Mouse (Mus musculus) heart, embryonic 10.5 days (tissue): ENCODE measurements around the gene Gpbar1. TPM values are rescaled to one million over a fixed set of nuclear protein-coding genes. Genes with fewer than 3 reads are reported as not detected.

Source experiments
- DNase-seq: peaks from one replicate; pipeline ENCODE4 v3.0.0-alpha.2; 2017; ENCODE audit warnings: low spot score
- H3K27ac ChIP-seq: fragments of 300-500 bp; sonication (generic); 2 replicates; pipeline ENCODE4 v1.5.1; 2016; ENCODE audit warnings: mild to moderate bottlenecking
- H3K27me3 ChIP-seq: fragments of 300-500 bp; sonication (generic); 2 replicates; pipeline ENCODE4 v1.6.1; 2016; ENCODE audit warnings: mild to moderate bottlenecking; ENCODE audit not compliant: poor library complexity, insufficient read depth, severe bottlenecking
- H3K36me3 ChIP-seq: fragments of 300-500 bp; sonication (generic); 2 replicates; pipeline ENCODE4 v1.6.1; 2016; ENCODE audit warnings: mild to moderate bottlenecking, moderate library complexity
- H3K4me1 ChIP-seq: fragments of 300-500 bp; sonication (generic); 2 replicates; pipeline ENCODE4 v1.6.1; 2016; ENCODE audit warnings: mild to moderate bottlenecking
- H3K4me3 ChIP-seq: fragments of 300-500 bp; sonication (generic); 2 replicates; pipeline ENCODE4 v1.5.1; 2016; ENCODE audit warnings: mild to moderate bottlenecking, moderate library complexity
- H3K9me3 ChIP-seq: fragments of 300-500 bp; sonication (generic); 2 replicates; pipeline ENCODE4 v1.6.1; 2016; ENCODE audit warnings: mild to moderate bottlenecking, moderate library complexity
- whole genome bisulfite sequencing: fragments of 180-500 bp; shearing (Covaris S2); methylation state at CpG from one replicate; pipeline ENCODE4 v1.1.7; 2016; 5-methylcytosine and 5-hydroxymethylcytosine counted together
- polyA plus RNA-seq: library from polyadenylated mRNA; unstranded; fragments of >200 nt; fragmentation: Nextera tagmentation; extraction: Ambion mirVana; gene quantifications from 2 replicates; pipeline ENCODE4 v1.2.1, GENCODE M21; 2016

Gpbar1 gene
- polyA plus RNA-seq, 1 experiment from 2014 or later, result 1.7 TPM

DNA sequence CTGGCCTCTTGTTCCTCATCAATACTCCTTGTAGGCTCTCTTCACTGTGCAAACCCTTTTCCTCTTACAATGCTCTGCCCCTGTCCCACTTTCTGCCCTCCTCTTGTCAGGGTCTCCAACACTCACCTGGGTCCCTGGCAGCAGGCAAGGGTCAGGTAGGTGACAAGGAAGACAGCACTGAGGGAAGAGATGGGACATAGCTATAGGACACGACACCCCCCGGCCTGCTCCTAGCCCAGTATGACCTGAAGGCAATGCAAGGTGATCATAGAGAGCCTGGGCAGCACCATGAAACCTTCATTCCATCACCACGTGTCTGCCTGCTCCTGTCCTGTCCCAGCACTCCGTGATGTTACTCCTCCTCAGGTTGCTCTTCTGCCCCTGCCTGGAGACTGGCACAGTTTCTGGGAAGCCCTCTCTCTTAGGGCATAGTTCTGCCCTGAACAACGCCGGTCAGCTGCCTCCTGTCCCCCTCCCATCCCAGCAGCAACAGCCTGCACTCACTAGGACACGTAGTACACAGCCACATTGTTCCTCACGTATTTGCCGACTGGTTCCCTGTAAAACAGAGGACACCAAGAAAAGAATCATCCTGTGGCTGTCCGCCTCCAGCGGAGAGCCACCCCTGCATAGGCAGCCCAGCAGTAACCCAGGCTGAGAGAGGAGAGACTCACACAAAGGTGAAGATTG lies 14.1 kb downstream of the Gpbar1 start:
- Histone ChIP-seq H3K4me1 (peaks cover 80% of the 10 kb centered on the region), H3K9me3 (no peaks in the 10 kb centered on the region), H3K4me3 (no peak overlapping the region), H3K27me3 (no peaks in the 10 kb centered on the region), H3K27ac (no peak overlapping the region; the same call in 1 of the 2 replicates), H3K36me3 (peaks cover 66% of the 10 kb centered on the region)
- 85% methylated on average over 11 of the region's 11 CpGs for WGBS
- DNase-seq, result no peak

DNA sequence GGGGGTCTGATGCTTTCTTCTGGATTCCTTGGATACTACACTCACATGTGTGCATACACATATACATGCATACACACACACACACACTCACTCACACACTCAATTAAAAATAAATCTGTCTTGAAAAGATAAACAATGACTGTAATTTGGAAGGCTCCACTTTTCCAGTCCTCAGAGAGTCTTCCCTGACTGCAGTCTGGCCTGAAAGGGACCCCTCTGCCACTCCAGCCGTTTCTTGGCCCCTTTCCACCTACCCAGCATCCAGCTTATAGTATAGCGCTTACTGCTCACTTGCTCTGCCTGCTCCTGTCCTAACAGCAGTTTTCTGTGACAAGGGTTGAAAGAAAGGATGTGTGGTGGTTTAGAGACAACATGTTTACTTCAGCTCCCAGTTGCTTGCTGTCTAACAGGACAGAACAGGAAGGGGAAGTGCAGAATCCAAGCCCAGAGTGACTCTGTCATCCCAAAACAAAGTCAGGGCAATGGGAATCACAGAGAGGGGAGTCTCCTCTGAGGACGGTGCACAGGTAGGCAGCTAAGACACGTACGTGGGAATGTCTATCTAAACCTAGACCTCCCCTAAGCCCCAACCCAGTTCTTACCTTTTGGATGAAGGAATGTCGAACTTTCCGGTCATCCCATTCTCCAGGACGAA lies 15.1 kb downstream of the Gpbar1 start:
- DNase-seq, result no peak
- Histone ChIP-seq H3K4me3 (no peak overlapping the region), H3K27ac (no peak overlapping the region), H3K4me1 (peaks cover 90% of the 10 kb centered on the region), H3K36me3 (peaks cover 61% of the 10 kb centered on the region), H3K9me3 (no peaks in the 10 kb centered on the region), H3K27me3 (no peaks in the 10 kb centered on the region)
- WGBS, result 84% methylated on average over 8 of the region's 8 CpGs

DNA sequence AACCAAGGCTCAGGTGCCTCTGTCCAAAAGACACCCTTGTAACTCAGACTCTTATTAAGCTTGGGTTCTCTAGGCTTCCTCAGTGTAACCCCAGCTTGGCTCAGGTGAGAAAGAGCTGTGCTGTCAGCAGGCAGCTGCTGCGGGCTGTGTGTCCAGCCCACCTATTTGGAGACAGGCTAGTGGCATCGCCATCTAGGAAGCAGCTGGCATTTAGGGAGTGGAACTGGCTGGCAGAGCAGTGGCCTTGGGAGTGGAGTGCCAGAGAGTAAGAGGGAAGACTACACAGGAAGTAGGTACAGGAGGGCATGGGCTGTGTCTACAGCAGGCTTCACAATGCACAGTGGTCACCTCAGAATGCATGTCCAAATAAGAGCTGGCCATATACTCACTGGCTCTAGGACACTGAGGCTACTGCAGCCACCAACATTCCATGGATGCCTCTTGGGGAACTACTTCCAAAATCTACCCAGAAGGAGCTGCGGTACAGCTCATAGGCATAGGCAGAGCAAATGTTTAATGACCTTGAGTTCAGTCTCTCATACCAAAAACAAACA lies 15.8 kb downstream of the Gpbar1 start:
- no peaks in the 10 kb centered on the region for H3K9me3 ChIP-seq
- H3K4me3 ChIP-seq, result no peak overlapping the region
- H3K27ac ChIP-seq, result peak overlapping the region; percentile 93
- H3K27me3 ChIP-seq, result no peaks in the 10 kb centered on the region
- H3K36me3 ChIP-seq, result peaks cover 56% of the 10 kb centered on the region
- WGBS, result 73% methylated on average over 3 of the region's 3 CpGs
- DNase-seq, result no peak
- peaks cover 92% of the 10 kb centered on the region for H3K4me1 ChIP-seq

DNA sequence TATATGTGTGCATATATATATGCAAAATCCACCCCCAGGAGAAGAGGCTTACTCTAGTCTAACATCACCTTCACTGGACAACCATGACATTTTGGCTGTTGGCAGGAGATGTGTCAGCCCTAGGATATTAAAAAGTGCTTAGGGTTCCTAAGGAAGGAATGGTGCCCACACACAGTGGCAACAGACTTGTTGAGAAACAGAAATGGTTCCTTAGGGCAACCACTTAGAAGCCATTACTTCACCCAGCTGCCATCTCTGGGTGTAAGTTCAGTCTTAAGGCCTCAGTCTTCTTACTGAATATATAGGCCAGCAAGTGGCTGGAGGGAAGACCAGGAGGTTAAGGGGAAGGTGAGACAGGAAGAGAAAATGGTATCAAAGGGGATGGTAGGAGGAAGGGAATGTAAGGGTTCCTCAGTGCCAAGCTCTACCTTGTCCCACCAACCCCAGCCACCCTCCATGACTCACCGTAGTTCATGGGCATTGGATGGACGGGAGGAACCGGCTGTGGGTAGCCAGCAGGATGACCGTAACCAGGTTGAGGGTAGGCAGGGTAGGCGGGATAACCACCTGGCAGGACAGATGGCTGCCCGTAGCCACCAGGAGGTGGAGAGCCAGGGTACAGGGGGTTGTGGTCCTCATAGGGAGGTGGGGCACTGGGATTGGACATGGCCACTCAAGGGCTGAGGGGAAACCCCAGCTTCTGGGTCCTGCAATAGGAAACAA lies 16.5 kb downstream of the Gpbar1 start:
- peak overlapping the region; percentile 52 for H3K4me3 ChIP-seq
- peaks cover 92% of the 10 kb centered on the region for H3K4me1 ChIP-seq
- peaks cover 49% of the 10 kb centered on the region for H3K36me3 ChIP-seq
- H3K27me3 ChIP-seq, result no peaks in the 10 kb centered on the region
- 78% methylated on average over 6 of the region's 6 CpGs for WGBS
- H3K27ac ChIP-seq, result peak overlapping the region; percentile 93
- no peak for DNase-seq
- no peaks in the 10 kb centered on the region for H3K9me3 ChIP-seq

DNA sequence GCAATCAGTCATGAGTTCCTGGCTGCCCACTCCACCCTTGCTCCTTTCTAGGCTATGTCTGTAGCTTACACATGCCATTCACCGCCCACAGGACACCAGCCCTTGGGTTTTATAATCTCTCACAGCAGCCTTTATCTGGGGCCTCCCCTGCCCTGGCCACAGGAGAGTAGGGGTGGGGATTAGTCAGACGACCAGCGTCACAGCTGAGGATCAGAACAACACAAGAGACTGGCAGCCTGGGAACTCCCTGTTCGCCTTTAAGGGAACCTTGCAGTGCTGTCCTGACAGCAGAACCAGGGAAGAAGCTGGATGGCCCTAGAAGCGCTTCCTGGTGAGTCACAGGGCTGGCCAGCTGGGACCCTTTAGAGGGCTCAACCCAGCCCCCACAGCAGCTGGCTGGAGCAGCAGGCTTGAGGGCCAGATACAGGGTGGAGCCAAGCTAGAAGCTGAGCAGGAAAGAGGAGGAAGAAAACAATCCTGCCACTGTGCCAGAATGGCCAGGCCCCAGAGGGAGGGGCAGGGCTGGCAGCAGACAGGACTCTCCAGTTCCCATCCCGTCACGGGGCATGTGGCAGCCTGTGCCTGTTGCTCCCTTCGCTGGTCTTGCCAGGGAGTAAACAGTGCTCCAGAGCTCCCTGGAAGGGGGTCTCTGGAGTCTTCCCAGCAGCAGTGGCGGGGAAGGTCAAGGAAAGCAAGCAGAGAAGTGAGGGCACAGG lies 17.3 kb downstream of the Gpbar1 start:
- Histone ChIP-seq H3K4me3 (peak overlapping the region; percentile 52), H3K36me3 (peaks cover 42% of the 10 kb centered on the region), H3K4me1 (peaks cover 92% of the 10 kb centered on the region), H3K27ac (peak overlapping the region; percentile 93), H3K9me3 (no peaks in the 10 kb centered on the region), H3K27me3 (no peaks in the 10 kb centered on the region)
- 7% methylated on average over 9 of the region's 9 CpGs for WGBS
- DNase-seq, result peak; percentile 96

DNA sequence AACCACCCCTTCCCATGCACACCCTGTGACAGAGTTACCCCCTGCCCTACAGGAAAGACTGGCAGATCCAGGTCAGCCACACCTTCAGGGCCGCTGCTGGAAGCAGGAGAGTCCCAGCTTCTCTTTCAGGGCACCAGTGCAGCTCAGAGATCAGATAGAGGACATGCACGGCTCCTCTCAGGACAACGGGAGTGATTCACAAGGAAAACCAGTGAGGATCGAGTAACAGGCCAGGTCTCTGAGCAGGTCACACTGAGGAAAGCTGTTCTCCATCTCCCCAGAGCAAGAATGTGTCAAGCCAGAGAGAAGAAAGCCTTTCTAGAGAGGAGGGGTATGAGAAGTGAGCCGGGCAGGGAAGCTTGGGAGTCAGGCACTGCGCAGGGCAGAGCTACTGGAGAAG lies 18.1 kb downstream of the Gpbar1 start:
- no peak for DNase-seq
- 24% methylated on average over 6 of the region's 6 CpGs for WGBS
- H3K9me3 ChIP-seq, result no peaks in the 10 kb centered on the region
- peak overlapping the region; percentile 93 for H3K27ac ChIP-seq
- peaks cover 91% of the 10 kb centered on the region for H3K4me1 ChIP-seq
- peak overlapping the region; percentile 52 for H3K4me3 ChIP-seq
- H3K36me3 ChIP-seq, result peaks cover 33% of the 10 kb centered on the region
- H3K27me3 ChIP-seq, result no peaks in the 10 kb centered on the region

DNA sequence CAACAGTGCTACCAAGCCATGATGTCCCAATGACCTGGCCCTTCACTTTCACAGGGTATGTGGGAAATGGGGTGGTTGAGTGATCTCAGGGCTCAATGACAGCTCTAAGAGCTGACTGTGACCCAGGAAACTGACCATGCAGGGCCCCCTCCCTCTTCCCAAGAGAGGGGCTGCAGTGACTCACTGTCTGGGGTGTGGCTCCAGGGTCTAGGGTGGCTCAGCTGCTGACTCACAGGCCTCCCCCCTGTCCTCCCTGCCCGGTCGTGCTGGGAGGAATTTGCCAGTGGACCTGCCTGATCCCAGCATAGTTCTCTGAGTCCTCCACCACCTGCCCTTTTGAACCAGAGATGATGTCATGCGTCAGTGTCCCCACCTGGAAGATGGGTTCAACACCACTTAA lies 18.9 kb downstream of the Gpbar1 start:
- Histone ChIP-seq H3K27me3 (no peaks in the 10 kb centered on the region), H3K9me3 (no peaks in the 10 kb centered on the region), H3K4me1 (peaks cover 96% of the 10 kb centered on the region), H3K27ac (peak overlapping the region; percentile 93), H3K36me3 (peaks cover 25% of the 10 kb centered on the region), H3K4me3 (no peak overlapping the region)
- DNase-seq, result peak; percentile 84
- 41% methylated on average over 3 of the region's 3 CpGs for WGBS

DNA sequence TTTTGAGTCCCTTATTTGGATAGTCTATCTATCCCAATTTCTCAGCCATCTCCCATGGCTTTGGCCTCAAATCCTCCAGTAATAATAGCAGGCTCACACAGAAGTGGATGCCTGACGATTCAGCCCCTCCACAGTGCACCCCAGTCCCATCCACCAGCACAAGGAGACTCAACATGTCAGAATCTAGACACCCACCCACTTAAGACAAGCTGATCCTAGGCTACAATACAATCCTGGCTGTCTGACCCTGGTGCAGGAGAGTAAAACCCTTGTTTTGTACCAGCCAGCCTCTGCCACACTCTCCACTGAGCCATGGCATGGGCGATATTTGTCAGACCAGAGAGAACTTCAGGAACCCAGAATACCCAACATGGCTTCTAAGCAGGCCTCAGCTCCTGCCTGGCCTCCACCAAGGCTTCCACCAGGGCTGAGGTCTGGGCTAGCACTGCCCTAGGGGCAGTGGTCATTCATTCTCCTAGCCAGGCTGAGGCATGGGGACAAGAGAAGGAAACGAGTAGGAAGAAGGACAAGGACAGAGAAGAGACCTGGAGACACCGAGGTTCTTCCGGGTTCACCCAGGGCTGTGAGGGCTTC lies 19.9 kb downstream of the Gpbar1 start:
- Histone ChIP-seq H3K9me3 (no peaks in the 10 kb centered on the region), H3K4me3 (no peak overlapping the region), H3K27ac (peak overlapping the region; percentile 93), H3K36me3 (peaks cover 15% of the 10 kb centered on the region; the same call in 1 of the 2 replicates), H3K4me1 (peaks cover 95% of the 10 kb centered on the region), H3K27me3 (no peaks in the 10 kb centered on the region)
- 85% methylated on average over 5 of the region's 5 CpGs for WGBS
- no peak for DNase-seq

DNA sequence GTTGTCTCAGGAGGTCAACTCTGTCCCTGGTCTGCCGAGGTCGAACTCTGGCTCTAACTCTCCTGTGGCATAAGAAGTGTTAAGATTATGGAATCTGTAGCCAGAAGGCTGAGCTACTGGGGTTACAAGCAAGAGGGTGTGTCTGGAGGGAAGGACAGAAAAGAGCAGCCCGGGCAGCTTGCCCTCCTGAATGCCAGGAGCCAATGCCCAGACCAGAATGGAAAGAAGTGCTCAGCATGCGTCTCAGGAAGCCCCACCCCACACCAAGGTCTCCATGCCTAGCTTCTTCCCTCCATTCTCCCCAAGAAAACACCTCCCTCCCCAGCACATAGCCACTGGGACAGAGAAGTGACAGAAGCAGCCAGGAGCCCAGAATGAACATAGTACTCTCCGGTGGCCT lies 20.6 kb downstream of the Gpbar1 start:
- Histone ChIP-seq H3K9me3 (no peaks in the 10 kb centered on the region), H3K27me3 (no peaks in the 10 kb centered on the region), H3K36me3 (peaks cover 8% of the 10 kb centered on the region; the same call in 1 of the 2 replicates), H3K27ac (peak overlapping the region; percentile 93), H3K4me1 (peaks cover 93% of the 10 kb centered on the region), H3K4me3 (no peak overlapping the region)
- 52% methylated on average over 5 of the region's 5 CpGs for WGBS
- no peak for DNase-seq

DNA sequence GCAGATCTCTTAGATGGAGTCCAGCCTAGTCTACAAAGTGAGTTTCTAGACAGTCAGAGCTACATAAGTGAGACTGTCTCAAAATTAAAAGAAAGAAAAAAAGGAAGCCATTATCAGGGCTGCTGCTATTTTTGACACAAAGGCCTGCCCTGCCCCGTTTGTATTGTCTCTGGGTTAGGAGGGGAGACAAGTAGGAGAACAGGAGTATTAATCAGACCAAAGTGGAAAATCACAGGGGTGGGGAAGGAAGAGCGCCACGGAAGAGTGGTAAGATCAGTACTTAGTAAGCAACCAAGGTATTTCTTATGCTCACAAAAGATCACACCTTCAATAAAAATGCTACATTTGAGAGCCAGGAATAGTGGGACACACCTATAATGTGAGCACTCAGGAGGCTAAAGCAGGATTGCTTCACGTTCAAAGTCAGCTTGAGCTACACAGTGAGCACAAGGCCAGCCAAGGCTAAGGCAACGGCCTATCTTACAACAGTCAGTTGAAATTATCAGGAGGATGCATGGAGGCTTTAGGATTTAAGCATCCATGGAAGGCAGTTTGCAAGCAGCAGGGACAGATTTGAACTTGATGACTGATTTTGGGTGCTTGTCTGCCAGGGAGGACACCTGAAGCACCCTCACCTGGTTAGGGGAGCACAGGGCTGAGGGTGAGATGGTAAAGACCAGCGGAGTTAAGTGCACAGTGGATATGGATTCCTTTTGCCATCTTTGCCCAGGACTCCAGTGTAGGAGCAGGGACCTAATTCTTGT lies 22.2 kb downstream of the Gpbar1 start:
- Histone ChIP-seq H3K9me3 (no peaks in the 10 kb centered on the region), H3K4me3 (no peak overlapping the region), H3K4me1 (peaks cover 88% of the 10 kb centered on the region), H3K27me3 (no peaks in the 10 kb centered on the region), H3K27ac (peak overlapping the region; percentile 26; the same call in 1 of the 2 replicates), H3K36me3 (peaks cover 4% of the 10 kb centered on the region; the same call in 1 of the 2 replicates)
- no peak for DNase-seq
- 62% methylated on average over 6 of the region's 6 CpGs for WGBS

DNA sequence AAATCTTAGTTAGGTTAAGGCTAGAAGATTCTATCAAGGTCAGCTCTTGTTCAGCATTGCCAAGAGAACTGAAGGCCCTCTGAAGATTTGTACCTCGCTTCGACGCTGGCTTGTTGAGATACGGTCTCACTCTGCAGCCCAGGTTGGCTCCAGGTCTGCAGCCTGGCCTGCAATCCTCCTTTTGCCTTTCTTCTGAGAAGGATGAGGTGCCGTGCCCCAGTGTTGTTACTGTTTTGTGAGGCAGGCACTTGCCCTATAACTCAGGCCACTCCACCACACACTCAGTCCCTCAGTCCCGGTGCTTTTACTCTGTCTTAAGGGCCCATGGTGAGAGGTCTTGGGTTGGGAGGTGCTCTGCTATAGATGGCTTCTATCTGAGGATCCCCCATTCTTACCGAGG lies 23.9 kb downstream of the Gpbar1 start:
- Histone ChIP-seq H3K27ac (0 out of 2 replicates have a peak overlapping the region, but pooled peaks have one; percentile 37), H3K4me1 (peaks cover 71% of the 10 kb centered on the region)
- WGBS, result 85% methylated on average over 7 of the region's 7 CpGs

More for the DNA sequence above, 23.9 kb downstream of the Gpbar1 start:
- H3K27me3 ChIP-seq, result no peaks in the 10 kb centered on the region
- peaks cover 4% of the 10 kb centered on the region; the same call in 1 of the 2 replicates for H3K36me3 ChIP-seq
- H3K4me3 ChIP-seq, result peak overlapping the region; percentile 68
- no peaks in the 10 kb centered on the region for H3K9me3 ChIP-seq
- DNase-seq, result no peak
